Mouse (Mus musculus): Measurements from ENCODE around the gene Arl5b. TPM values are rescaled to one million over a fixed set of nuclear protein-coding genes. Genes with fewer than 3 reads are reported as not detected.
A peak's percentile ranks its signal among the peaks of the same experiment; 100 is the strongest.

Gene Arl5b
- polyA plus RNA-seq, 2 experiments: 38.5 to 41.0 TPM

- Histone ChIP-seq H3K27ac (replicated peaks; ENCODE audit: low read depth, low read length) (no peak overlapping the region), H3K4me3 (replicated peaks; ENCODE audit: low read length) (no peak overlapping the region), H3K27me3 (ENCODE audit: control insufficient read depth, insufficient read depth, low read length) (no peaks in the 10 kb centered on the region), H3K36me3 (ENCODE audit: control insufficient read depth, insufficient read depth, low read length) (peaks cover 32% of the 10 kb centered on the region), H3K4me1 (ENCODE audit: control insufficient read depth, insufficient read depth, low read length) (0 out of 2 replicates have a peak, but pooled peaks cover 2% of the 10 kb centered on the region), H3K9ac (ENCODE audit: low read depth, low read length, severe bottlenecking) (no peak overlapping the region), H3K9me3 (ENCODE audit: control insufficient read depth, low read length) (no peaks in the 10 kb centered on the region), H3K4me2 (replicated peaks; ENCODE audit: low read depth, low read length, severe bottlenecking) (no peak overlapping the region)
- 63% methylated on average over 5 of the region's 5 CpGs for WGBS
- no peak for TF ChIP-seq POLR2A (IDR thresholded peaks at IDR 0.05; ENCODE audit: borderline replicate concordance, extremely low read depth, insufficient read depth, insufficient read length)
- ATAC-seq (ENCODE audit: low FRiP score, low read depth) (no peak), DNase-seq (ENCODE audit: low spot score) (no peak)
Measured at GRCm38 (mm10) chr2:15067091-15067490, 17.9 kb downstream of the Arl5b start.

GRCm38 (mm10) chr2:15083702-15084101 is 34.5 kb downstream of the Arl5b start:
- peaks cover 51% of the 10 kb centered on the region for H3K36me3 ChIP-seq (ENCODE audit: control insufficient read depth, insufficient read depth, low read length)
- no peak for TF ChIP-seq POLR2A (IDR thresholded peaks at IDR 0.05; ENCODE audit: borderline replicate concordance, extremely low read depth, insufficient read depth, insufficient read length)
- H3K4me2 ChIP-seq (replicated peaks; ENCODE audit: low read depth, low read length, severe bottlenecking): no peak overlapping the region
- H3K27ac ChIP-seq (replicated peaks; ENCODE audit: low read depth, low read length): no peak overlapping the region
- H3K9me3 ChIP-seq (ENCODE audit: control insufficient read depth, low read length): no peaks in the 10 kb centered on the region
- 95% methylated on average over 2 of the region's 2 CpGs for WGBS
- ATAC-seq (ENCODE audit: low FRiP score, low read depth) (no peak), DNase-seq (ENCODE audit: low spot score) (no peak)
- no peak overlapping the region for H3K9ac ChIP-seq (ENCODE audit: low read depth, low read length, severe bottlenecking)
- H3K4me3 ChIP-seq (replicated peaks; ENCODE audit: low read length): no peak overlapping the region
- no peaks in the 10 kb centered on the region for H3K4me1 ChIP-seq (ENCODE audit: control insufficient read depth, insufficient read depth, low read length)
- no peaks in the 10 kb centered on the region for H3K27me3 ChIP-seq (ENCODE audit: control insufficient read depth, insufficient read depth, low read length)

- Histone ChIP-seq H3K4me1 (ENCODE audit: control insufficient read depth, insufficient read depth, low read length) (no peaks in the 10 kb centered on the region), H3K9me3 (ENCODE audit: control insufficient read depth, low read length) (no peaks in the 10 kb centered on the region), H3K27ac (replicated peaks; ENCODE audit: low read depth, low read length) (no peak overlapping the region), H3K9ac (ENCODE audit: low read depth, low read length, severe bottlenecking) (no peak overlapping the region), H3K4me3 (replicated peaks; ENCODE audit: low read length) (no peak overlapping the region), H3K4me2 (replicated peaks; ENCODE audit: low read depth, low read length, severe bottlenecking) (no peak overlapping the region), H3K27me3 (ENCODE audit: control insufficient read depth, insufficient read depth, low read length) (no peaks in the 10 kb centered on the region), H3K36me3 (ENCODE audit: control insufficient read depth, insufficient read depth, low read length) (peaks cover 18% of the 10 kb centered on the region)
- no peak for TF ChIP-seq POLR2A (IDR thresholded peaks at IDR 0.05; ENCODE audit: borderline replicate concordance, extremely low read depth, insufficient read depth, insufficient read length)
- ATAC-seq (ENCODE audit: low FRiP score, low read depth) (no peak), DNase-seq (ENCODE audit: low spot score) (no peak)
- WGBS: 93% methylated on average over 1 of the region's 1 CpGs
Measured at GRCm38 (mm10) chr2:15087308-15087707, 38.1 kb downstream of the Arl5b start.

GRCm38 (mm10) chr2:15096514-15097090 is 47.4 kb downstream of the Arl5b start:
- peak; percentile 41 for DNase-seq (ENCODE audit: low spot score)
- H3K36me3 ChIP-seq (ENCODE audit: control insufficient read depth, insufficient read depth, low read length): no peaks in the 10 kb centered on the region
- 54% methylated on average over 3 of the region's 3 CpGs for WGBS

GRCm38 (mm10) chr2:15104386-15104785 is 55.2 kb downstream of the Arl5b start:
- H3K4me1 ChIP-seq (ENCODE audit: control insufficient read depth, insufficient read depth, low read length): no peaks in the 10 kb centered on the region
- H3K36me3 ChIP-seq (ENCODE audit: control insufficient read depth, insufficient read depth, low read length): no peaks in the 10 kb centered on the region
- 43% methylated on average over 1 of the region's 1 CpGs for WGBS
- DNase-seq (ENCODE audit: low spot score): no peak
- no peak overlapping the region for H3K27ac ChIP-seq (replicated peaks; ENCODE audit: low read depth, low read length)
- no peak overlapping the region for H3K9ac ChIP-seq (ENCODE audit: low read depth, low read length, severe bottlenecking)
- ATAC-seq (ENCODE audit: low FRiP score, low read depth): no peak
- no peaks in the 10 kb centered on the region for H3K9me3 ChIP-seq (ENCODE audit: control insufficient read depth, low read length)
- TF ChIP-seq POLR2A (IDR thresholded peaks at IDR 0.05; ENCODE audit: borderline replicate concordance, extremely low read depth, insufficient read depth, insufficient read length): no peak
- H3K27me3 ChIP-seq (ENCODE audit: control insufficient read depth, insufficient read depth, low read length): no peaks in the 10 kb centered on the region
- no peak overlapping the region for H3K4me2 ChIP-seq (replicated peaks; ENCODE audit: low read depth, low read length, severe bottlenecking)
- no peak overlapping the region for H3K4me3 ChIP-seq (replicated peaks; ENCODE audit: low read length)

More at GRCm38 (mm10) chr2:15096514-15097090, 47.4 kb downstream of the Arl5b start:
- Histone ChIP-seq H3K27ac (replicated peaks; ENCODE audit: low read depth, low read length) (no peak overlapping the region), H3K4me2 (replicated peaks; ENCODE audit: low read depth, low read length, severe bottlenecking) (no peak overlapping the region), H3K4me1 (ENCODE audit: control insufficient read depth, insufficient read depth, low read length) (no peaks in the 10 kb centered on the region), H3K9ac (ENCODE audit: low read depth, low read length, severe bottlenecking) (no peak overlapping the region), H3K4me3 (replicated peaks; ENCODE audit: low read length) (no peak overlapping the region), H3K27me3 (ENCODE audit: control insufficient read depth, insufficient read depth, low read length) (no peaks in the 10 kb centered on the region), H3K9me3 (ENCODE audit: control insufficient read depth, low read length) (no peaks in the 10 kb centered on the region)
- no peak for ATAC-seq (ENCODE audit: low FRiP score, low read depth)
- TF ChIP-seq POLR2A (IDR thresholded peaks at IDR 0.05; ENCODE audit: borderline replicate concordance, extremely low read depth, insufficient read depth, insufficient read length): no peak
